Mouse (Mus musculus) myocyte (in vitro differentiated cells): ENCODE measurements at regions not wholly inside any gene's neighbourhood (a gene's known extent, or its start where the extent isn't known, plus 50 kb on each side); places are given as distances from the start of the nearest gene placed in this dataset.

ENCODE experiments used
- CEBPB ChIP-seq: IDR thresholded peaks from 2 replicates; pipeline ENCODE4 v1.6.1; 2011; ENCODE audit warnings: mild to moderate bottlenecking, moderate library complexity; ENCODE audit not compliant: poor library complexity, insufficient read depth, severe bottlenecking
- E2F4 ChIP-seq: IDR thresholded peaks from one replicate; pipeline ENCODE4 v1.6.1; 2011; ENCODE audit warnings: mild to moderate bottlenecking, control low read depth, moderate library complexity; ENCODE audit not compliant: insufficient read depth
- MAX ChIP-seq: IDR thresholded peaks from one replicate; pipeline ENCODE4 v1.6.1; 2011; ENCODE audit warnings: low read depth, mild to moderate bottlenecking, control low read depth
- MYOD1 ChIP-seq, 3 experiments: IDR thresholded peaks; one replicate each; pipeline ENCODE4 v1.6.1; 2011; ENCODE audit warnings: control low read depth in 2 of 3, low read depth in 2 of 3, mild to moderate bottlenecking in 2 of 3, moderate library complexity in 1 of 3; ENCODE audit not compliant: insufficient read length in 2 of 3, control insufficient read depth in 1 of 3
- POLR2A ChIP-seq: IDR thresholded peaks from one replicate; pipeline ENCODE4 v1.6.1; 2011; ENCODE audit warnings: low read depth, mild to moderate bottlenecking, control low read depth, moderate library complexity; ENCODE audit not compliant: insufficient read length
- POLR2AphosphoS2 ChIP-seq: IDR thresholded peaks from one replicate; pipeline ENCODE4 v1.6.1; 2011; ENCODE audit warnings: low read depth, control low read depth; ENCODE audit not compliant: insufficient read length
- TCF12 ChIP-seq: IDR thresholded peaks from one replicate; pipeline ENCODE4 v1.6.1; 2011; ENCODE audit warnings: mild to moderate bottlenecking, control low read depth; ENCODE audit not compliant: poor library complexity, insufficient read depth, severe bottlenecking

- TF ChIP-seq POLR2AphosphoS2, result no peak
- no peak for TF ChIP-seq MYOD1 (IDR thresholded peaks at IDR 0.05; ENCODE audit: control insufficient read depth in 1 of 3, insufficient read length in 2 of 3, low read depth in 2 of 3)
- no peak for TF ChIP-seq POLR2A
- TF ChIP-seq CEBPB, result peak; percentile 74
- TF ChIP-seq TCF12, result no peak
- TF ChIP-seq MAX, result no peak
- TF ChIP-seq E2F4, result no peak
Measured at GRCm38 (mm10) chr8:26831148-26831547, 146.0 kb upstream of the Zfp703 start.
